Mouse (Mus musculus) layer of hippocampus, postnatal 14 days (tissue): ENCODE measurements around the gene Gm2115. TPM values are rescaled to one million over a fixed set of nuclear protein-coding genes. Genes with fewer than 3 reads are reported as not detected.

ENCODE experiments used
- total RNA-seq, 2 experiments: library from RNA; stranded (reverse); gene quantifications; 2 replicates each; pipeline ENCODE4 v1.2.3; 2021

Gene Gm2115
- total RNA-seq, 2 experiments from 2014 or later = 51.1 to 58.3 TPM

Other genes starting within 250 kb of the Gm2115 start
- gene Arnt2, start 118.8 kb upstream of the Gm2115 start, total RNA-seq = 100 to 1,000 TPM; 149 to 171 TPM
- gene Fah, start 77.8 kb downstream of the Gm2115 start, total RNA-seq = 10 to 100 TPM; 15.2 to 17.4 TPM
- gene Zfand6, start 161.0 kb downstream of the Gm2115 start, total RNA-seq = 10 to 100 TPM; 68.0 to 70.4 TPM